Mouse (Mus musculus) testis, adult 2 months (tissue): ENCODE results near the gene Pxmp2.

Experiments used
- CTCF ChIP-seq: fragments of 200-500 bp; IDR thresholded peaks from 2 replicates; pipeline ENCODE4 v1.5.1; 2012; ENCODE audit warnings: low read depth, mild to moderate bottlenecking, inconsistent platforms, low read length, moderate library complexity; ENCODE audit not compliant: control insufficient read depth, insufficient read depth, insufficient replicate concordance
- POLR2A ChIP-seq: fragments of 200-500 bp; IDR thresholded peaks from 2 replicates; pipeline ENCODE4 v1.6.1; 2012; ENCODE audit warnings: low read depth, mild to moderate bottlenecking, inconsistent platforms, low read length, moderate library complexity; ENCODE audit not compliant: control insufficient read depth

- TF ChIP-seq POLR2A (no peak), CTCF (no peak)
Measured at GRCm38 (mm10) chr5:110274846-110275245, 11.1 kb downstream of the Pxmp2 start.
